Mouse (Mus musculus) C3H10T1/2 (cell line): Measurements from ENCODE around the gene Slc6a6. TPM values are rescaled to one million over a fixed set of nuclear protein-coding genes. Genes with fewer than 3 reads are reported as not detected.

Experiments
- polyA plus RNA-seq, 2 experiments: library from polyadenylated mRNA; unstranded; fragments of >200 nt; fragmentation: generic; extraction: Trizol; gene quantifications; one replicate each; pipeline ENCODE4 v1.2.1; 2012; ENCODE audit warnings: missing spikeins in 2 of 2

The Slc6a6 gene
- polyA plus RNA-seq = 100 to 1,000 TPM in 1 of 2 experiments, 10 to 100 TPM in 1; 15.7 to 145 TPM

DNA sequence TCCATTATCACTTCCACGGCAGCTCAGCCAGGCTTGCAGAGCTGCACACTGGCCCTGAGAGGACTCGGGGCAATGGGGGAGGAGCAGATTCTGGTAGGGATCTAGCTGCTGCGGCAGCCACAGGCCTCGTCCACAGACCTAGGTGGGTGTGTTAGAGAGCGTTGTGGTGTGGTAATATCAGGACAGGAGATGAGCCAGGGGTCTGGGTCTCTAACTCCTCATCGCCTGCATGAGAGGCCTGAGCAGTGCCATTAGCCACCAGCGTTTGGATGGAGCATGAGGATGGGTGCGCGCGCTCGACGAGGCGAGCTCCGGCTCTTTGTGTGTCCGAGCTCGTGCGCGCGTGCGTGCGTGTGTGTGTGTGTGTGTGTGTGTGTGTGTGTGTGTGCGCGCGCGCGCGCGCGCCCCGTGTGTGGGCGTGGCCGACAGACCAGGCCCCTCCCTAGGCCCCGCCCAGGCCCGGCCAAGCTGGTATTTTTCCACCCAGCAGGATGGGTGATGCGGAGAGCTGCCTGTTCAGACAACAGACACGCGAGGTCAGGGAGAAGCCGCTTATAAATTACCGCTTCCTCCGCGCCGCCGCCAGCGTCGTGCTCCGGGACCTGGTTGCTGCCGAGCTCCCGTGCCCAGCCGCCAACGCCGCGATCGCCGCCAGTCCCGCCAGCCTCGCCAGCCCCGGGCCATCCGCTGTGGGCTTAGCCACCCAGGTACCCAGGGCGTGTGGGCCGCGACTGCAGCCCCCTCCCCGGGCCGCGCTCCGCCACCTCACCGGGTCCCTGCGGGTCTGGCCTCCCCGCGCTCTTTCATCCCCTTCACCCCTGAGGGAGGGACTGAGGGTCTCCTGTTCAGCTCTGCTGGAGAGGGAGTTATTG lies at the start of gene Slc6a6:
Slc6a6 (plus strand) TSS at position 452 of the 872 bp plus-strand sequence.

Other genes with a start within 250 kb of the Slc6a6 start
- 1 to 10 TPM; 5.9 to 6.2 TPM for gene Chchd4, start 210.5 kb upstream of the Slc6a6 start, polyA plus RNA-seq
- 10 to 100 TPM; 20.9 to 61.5 TPM for gene Tmem43, start 210.3 kb upstream of the Slc6a6 start, polyA plus RNA-seq
- 10 to 100 TPM in 1 of 2 experiments, 1 to 10 TPM in 1; 1.2 to 14.0 TPM for gene Xpc, start 168.2 kb upstream of the Slc6a6 start, polyA plus RNA-seq
- gene Lsm3, start 168.1 kb upstream of the Slc6a6 start, polyA plus RNA-seq = 100 to 1,000 TPM in 1 of 2 experiments, 10 to 100 TPM in 1; 99.9 to 171 TPM
- under 1 TPM; 0.01 to 0.13 TPM for gene Grip2, start 143.2 kb downstream of the Slc6a6 start, polyA plus RNA-seq
- gene Ccdc174, start 194.0 kb downstream of the Slc6a6 start, polyA plus RNA-seq = 1 to 10 TPM in 1 of 2 experiments, under 1 TPM in 1; 0.63 to 7.3 TPM
- gene 4930590J08Rik, start 218.8 kb downstream of the Slc6a6 start, polyA plus RNA-seq = under 1 TPM; 0.01 to 0.48 TPM